Mouse (Mus musculus) monocyte, adult 2 months (primary cell): Measurements from ENCODE around the gene Olfr1367.

Experiments used
- DNase-seq, 2 experiments: peaks; one replicate each; pipeline ENCODE4 v3.0.0; 2022; ENCODE audit warnings: low spot score in 2 of 2, low read depth in 1 of 2

Gene Olfr1367

DNA sequence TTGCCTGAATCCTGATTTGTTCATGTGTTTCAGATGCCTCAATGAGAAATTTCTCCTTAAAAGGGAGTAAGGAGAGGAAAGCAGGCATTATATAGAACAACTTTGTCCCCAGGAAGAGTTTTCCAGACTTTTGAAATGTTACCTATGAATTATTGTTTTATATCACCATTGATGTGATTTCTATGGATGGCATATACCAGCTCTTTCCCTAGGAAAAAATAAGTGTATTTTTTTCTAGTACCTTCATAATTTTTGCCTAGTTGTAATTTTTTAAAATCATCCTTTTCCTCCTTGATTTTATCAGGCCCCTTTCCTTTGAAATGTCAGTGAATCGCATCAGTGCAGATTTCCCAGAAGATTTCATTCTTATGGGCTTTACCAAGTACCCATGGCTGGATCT is at the start of gene Olfr1367:
Gene Olfr1367 (plus strand): TSS at position 301 of the 400 bp plus-strand sequence.
- no peak for DNase-seq

GRCm38 (mm10) chr13:21298557-21298956 is 48.2 kb upstream of the Olfr1367 start:
- no peak for DNase-seq

DNA sequence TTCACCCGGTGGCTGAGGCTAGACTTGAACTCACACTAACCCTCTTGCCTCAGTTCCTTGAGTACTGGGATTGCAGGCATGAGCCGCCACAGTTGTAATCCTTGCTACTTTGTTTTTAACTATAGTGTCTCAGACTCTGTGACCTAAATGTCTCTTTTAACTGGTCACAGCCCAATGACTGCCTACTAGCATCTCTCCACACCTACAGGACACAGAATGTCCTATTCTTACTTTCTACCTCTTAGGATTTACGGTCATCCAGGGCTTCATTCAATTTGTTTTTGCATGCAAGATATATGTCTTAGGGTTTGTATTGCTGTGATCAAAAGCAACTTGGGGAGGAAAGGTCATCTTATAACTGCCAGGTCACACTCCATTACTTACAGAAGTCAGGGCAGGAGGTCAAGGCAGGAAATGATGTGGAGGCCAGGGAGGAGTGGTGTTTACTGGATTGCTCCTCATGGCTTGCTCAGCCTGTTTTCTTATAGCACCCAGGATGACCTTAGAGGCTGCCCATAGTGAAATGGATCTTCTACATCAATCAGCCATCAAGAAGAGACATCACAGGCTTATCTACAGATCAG is 42.1 kb upstream of the Olfr1367 start:
- no peak for DNase-seq

GRCm38 (mm10) chr13:21309788-21310187 is 36.9 kb upstream of the Olfr1367 start:
- no peak for DNase-seq

- DNase-seq = no peak
Observed at GRCm38 (mm10) chr13:21311926-21312325, 34.8 kb upstream of the Olfr1367 start, which contains the start of gene Gpx6. Gene Gpx6 (plus strand): TSS chr13:21312125.

DNA sequence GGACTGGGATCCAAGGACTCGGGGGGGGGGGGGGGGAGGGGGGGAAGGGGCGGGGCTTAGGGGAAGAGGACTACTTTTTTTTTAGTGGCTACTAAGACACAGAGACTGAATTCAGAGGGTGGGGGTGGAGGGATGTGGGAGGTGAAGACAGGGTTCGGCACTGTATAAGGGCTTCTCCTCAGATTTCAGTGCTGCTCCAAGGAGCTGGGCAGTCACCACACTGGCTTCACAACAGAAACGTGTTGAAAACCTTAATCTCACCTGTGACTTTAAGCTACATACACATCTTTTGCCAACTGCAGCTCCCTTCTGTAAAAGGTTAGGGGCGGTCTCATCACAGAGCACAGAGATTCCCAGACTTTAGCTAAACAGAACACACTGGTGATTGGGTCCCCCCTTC is 33.9 kb upstream of the Olfr1367 start:
- no peak for DNase-seq

DNA sequence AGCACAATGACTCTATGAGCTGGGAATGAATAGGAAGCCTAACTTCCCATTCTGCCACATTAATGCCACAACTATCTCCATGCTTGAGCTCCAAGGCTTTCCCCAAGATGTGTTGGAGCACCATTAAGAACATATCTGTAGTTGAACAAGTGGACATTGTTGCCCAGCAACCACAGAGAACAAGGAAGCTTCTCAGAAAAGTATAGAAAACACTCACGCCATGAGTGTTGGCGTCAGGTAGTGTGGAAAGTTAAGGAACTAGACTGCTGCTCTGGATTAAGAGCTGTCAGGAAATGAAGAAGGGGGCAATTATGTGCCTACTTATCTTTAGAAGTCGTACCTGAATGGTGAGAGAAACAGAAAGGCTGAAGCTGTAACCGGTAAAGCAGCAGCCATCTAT is 32.8 kb upstream of the Olfr1367 start:
- no peak for DNase-seq

GRCm38 (mm10) chr13:21320262-21320661 is 26.4 kb upstream of the Olfr1367 start:
- no peak for DNase-seq

DNA sequence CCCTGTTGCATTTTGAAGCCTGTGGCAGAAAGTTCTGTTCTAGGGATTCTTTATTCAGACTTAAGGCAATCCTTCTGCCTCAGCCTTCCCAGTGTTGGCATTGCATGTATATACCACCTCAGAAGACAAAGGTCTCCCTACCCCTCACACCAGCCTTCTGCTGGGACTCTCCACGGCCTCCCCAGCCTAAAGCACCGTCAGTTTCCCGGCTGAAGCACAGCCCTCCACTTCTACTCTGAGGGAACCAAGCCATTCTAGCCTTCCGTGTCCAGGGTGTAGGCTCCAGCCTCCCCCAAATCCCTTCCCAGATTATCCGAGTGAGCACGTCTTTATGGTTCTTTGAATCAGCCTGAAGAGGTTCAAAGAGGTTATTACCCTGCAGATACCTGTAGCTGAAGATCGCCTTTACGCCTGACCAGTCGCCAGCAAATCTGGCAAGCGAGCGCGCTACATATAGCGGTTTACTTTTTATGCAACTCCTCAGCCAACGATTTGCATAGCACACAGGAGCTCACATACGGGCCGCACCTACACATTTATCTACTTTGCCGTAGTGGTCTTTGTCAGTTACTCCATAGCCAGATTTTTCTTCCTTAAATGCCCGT is 24.7 kb upstream of the Olfr1367 start:
- DNase-seq = no peak

- DNase-seq = no peak
Observed at GRCm38 (mm10) chr13:21322509-21323375, 24.0 kb upstream of the Olfr1367 start.

GRCm38 (mm10) chr13:21323405-21323804 is 23.3 kb upstream of the Olfr1367 start:
- no peak for DNase-seq

GRCm38 (mm10) chr13:21326191-21326590 is 20.5 kb upstream of the Olfr1367 start:
- no peak for DNase-seq

- DNase-seq = peak in 1 of 2 experiments; percentile 5
Observed at GRCm38 (mm10) chr13:21326657-21327211, 20.0 kb upstream of the Olfr1367 start.

DNA sequence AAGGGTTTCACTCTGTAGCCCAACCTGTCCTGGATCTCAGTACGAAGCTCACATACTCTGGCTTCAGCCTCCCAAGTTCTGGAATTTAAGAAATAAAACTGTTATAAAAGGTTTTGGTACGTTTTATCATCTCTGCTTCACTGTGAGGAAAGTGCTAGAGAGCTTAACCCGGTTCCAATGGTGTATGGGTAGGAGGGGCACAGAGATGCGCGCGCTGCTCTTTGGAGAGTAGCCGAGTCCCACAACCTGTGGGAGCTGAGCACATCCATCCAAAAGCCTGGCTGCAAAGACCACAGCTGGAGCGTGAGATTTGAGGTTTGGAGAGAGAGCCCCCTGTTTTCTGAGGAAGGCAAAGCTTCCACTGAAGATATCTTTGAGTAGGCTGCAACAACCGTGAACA is 19.3 kb upstream of the Olfr1367 start:
- DNase-seq = no peak

DNA sequence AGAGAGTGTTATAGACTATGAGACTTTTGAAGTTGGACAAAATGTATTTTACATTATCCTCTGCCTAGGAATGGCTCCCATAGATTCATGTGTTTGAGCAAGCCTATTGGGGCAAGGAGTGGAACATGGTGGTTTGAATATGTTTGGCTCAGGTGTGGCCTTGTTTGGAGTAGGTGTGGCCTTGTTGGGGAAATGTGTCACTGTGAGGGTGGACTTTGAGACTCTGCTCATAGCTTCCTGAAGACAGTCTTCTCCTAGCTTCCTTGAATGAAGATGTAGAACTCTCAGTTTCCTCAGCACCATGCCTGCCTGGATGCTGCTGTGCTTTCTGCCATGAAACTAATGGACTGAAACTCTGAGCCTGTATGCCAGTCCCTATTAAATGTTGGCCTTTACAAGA is 3.9 kb downstream of the Olfr1367 start:
- DNase-seq = no peak

- peak; percentile 28 to 52 for DNase-seq
Observed at GRCm38 (mm10) chr13:21362621-21363248, 16.0 kb downstream of the Olfr1367 start, which contains the start of gene Zscan12. Gene Zscan12 (plus strand): TSS chr13:21362820.

- DNase-seq = no peak
Observed at GRCm38 (mm10) chr13:21363719-21364118, 17.0 kb downstream of the Olfr1367 start.

DNA sequence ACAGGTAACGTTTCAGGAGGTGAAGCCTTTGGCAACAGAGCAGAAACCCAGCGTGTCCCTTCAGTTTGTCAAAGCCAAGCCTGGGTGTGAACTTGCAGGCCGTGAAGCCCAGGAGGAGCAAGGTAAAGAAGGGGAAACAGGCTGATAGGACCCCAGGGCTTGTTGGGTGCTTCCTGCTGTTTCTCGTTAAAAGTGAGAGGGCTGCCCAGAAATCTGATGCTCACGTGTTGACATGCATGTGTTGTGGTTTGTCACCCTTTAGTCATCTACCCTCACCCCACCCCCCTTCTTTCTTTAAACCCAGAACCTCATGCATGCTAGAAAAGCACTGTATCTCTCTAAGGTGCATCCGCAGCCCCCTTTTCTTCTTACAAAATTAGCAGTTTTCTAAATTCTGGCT is 19.9 kb downstream of the Olfr1367 start:
- no peak for DNase-seq

DNA sequence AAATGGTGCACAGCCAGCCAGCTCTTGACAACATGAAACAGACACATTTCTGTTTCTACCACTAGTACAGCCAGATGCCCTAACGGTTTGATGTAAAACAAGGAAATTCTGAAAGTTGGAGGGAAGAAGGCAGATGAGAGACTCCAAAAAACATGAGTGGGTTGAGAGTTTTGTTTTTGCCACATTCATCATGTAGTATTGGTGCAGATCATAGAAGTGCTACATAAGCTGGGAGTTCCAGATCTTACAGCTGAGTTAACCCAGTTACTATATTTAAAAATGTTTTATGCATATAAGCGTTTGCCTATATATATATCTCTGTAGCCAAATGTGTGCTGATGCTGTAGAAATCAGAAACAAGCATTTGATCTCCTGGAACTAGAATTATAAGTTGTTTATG is 26.0 kb downstream of the Olfr1367 start:
- no peak for DNase-seq

DNA sequence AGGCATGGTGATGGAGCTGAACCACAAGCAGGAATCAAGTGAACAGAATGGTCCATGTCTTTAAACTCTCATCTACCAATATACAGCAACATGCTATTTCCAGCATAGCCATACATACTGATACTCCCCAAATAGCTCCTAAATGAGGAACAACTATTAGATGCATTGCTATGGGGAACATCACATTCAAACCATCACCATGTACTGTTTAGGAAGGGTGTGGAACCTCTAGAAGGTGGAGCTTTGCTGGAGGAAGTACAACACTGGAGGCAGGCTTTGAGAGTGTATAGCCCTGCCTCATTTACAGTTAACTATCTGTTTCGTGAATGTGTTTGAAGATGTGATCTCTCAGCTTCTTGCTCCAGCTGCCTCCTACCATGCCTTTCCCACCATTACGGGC is 31.1 kb downstream of the Olfr1367 start:
- no peak for DNase-seq

- DNase-seq = no peak
Observed at GRCm38 (mm10) chr13:21395211-21395610, 48.5 kb downstream of the Olfr1367 start.
